ENCODE assay signal across 21 mouse cellular contexts in the genomic region with DNA sequence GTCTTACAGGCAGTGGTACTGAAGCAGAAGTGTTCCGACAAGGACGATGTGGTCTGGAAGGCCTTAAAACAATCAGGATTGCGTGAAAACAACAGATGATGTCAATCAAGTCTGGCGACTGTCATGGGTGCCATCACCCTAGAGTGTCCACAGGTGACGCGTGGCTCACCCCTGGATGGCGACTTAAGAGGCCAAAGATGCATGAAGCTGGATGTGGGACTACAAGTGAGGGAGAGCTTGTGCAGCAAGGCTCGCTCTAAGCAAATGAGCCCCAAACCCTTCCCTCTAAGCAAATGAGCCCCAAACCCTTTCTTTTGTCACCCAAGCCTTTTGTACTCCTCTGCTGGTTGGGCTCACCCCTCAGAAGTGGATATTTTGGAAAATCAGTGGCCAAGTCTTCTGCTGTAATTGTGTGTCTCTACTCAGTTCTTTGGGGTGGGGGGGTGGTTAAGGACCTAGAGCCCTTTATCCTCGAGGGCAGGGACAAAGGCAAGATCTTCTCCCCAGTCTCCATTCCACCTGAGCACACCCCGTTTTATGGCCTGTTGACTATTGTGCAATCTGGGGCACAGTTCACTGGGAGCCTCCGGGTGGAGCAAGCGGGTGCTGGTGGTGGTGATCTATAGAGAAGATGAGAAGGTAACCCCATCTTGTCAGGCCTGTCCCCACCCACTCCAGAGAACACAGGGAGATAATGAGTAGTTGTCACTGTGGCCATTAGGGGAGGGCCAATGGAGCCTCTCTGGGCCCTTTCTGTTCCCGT. TPM values are rescaled to one million over a fixed set of nuclear protein-coding genes. Genes with fewer than 3 reads are reported as not detected.
"Had no signal": no experiment of that assay in that cellular context is flagged by ENCODE, and none has a peak within 500 bp of the region (broad histone marks: within the 10 kb centered on the region; RNA-seq: fewer than 3 reads in every experiment).

No protein-coding gene starts in this region.

- H3K9ac ChIP-seq: limb, embryonic 12.5 days; limb, embryonic 15.5 days; liver, embryonic 14.5 days; lung, embryonic 15.5 days; midbrain, embryonic 15.5 days; neural tube, embryonic 12.5 days; neural tube, embryonic 15.5 days had no signal

- H3K4me1 ChIP-seq: limb, embryonic 12.5 days; limb, embryonic 15.5 days; lung, embryonic 15.5 days; midbrain, embryonic 15.5 days; neural tube, embryonic 12.5 days; neural tube, embryonic 15.5 days had no signal

- H3K4me2 ChIP-seq: limb, embryonic 12.5 days; limb, embryonic 15.5 days; lung, embryonic 15.5 days; midbrain, embryonic 15.5 days; neural tube, embryonic 12.5 days; neural tube, embryonic 15.5 days had no signal

- H3K9me3 ChIP-seq: limb, embryonic 12.5 days; limb, embryonic 15.5 days; lung, embryonic 15.5 days; midbrain, embryonic 15.5 days; neural tube, embryonic 12.5 days; neural tube, embryonic 15.5 days had no signal

- H3K36me3 ChIP-seq: limb, embryonic 12.5 days; limb, embryonic 15.5 days; lung, embryonic 15.5 days; midbrain, embryonic 15.5 days; neural tube, embryonic 12.5 days; neural tube, embryonic 15.5 days had no signal

- H3K4me3 ChIP-seq: limb, embryonic 12.5 days; limb, embryonic 15.5 days; lung, embryonic 15.5 days; midbrain, embryonic 15.5 days; neural tube, embryonic 12.5 days; neural tube, embryonic 15.5 days had no signal

- DNase-seq: kidney, adult 2 months; kidney, postnatal 25 days; layer of hippocampus, postnatal 36 days; left cerebral cortex, postnatal 4 days; lung, adult 18-20 months; lung, postnatal 10 days; lung, postnatal 4 days; right cerebral cortex, adult 18-20 months; right cerebral cortex, postnatal 14 days; right cerebral cortex, postnatal 4 days; thymus, adult 18-20 months; thymus, postnatal 4 days had no signal

- H3K27ac ChIP-seq: kidney, postnatal 0 days; limb, embryonic 12.5 days; limb, embryonic 15.5 days; liver, embryonic 14.5 days; lung, embryonic 15.5 days; midbrain, embryonic 15.5 days; neural tube, embryonic 12.5 days; neural tube, embryonic 15.5 days had no signal

- H3K27me3 ChIP-seq: limb, embryonic 12.5 days; limb, embryonic 15.5 days; lung, embryonic 15.5 days; midbrain, embryonic 15.5 days; neural tube, embryonic 12.5 days; neural tube, embryonic 15.5 days had no signal

- ATAC-seq: midbrain, embryonic 15.5 days had no signal

RNA-seq across cellular contexts. Expression of a gene that starts 35.8 kb away (rescaled TPM):
- polyA plus RNA-seq: kidney, adult 2 months; kidney, embryonic 14.5 days; kidney, postnatal 0 days; limb, embryonic 12.5 days; neural tube, embryonic 12.5 days had no signal
